Mouse (Mus musculus) embryo, embryonic 9.5 days (tissue): ENCODE data around the gene Zbtb37.

Experiments used
- DNase-seq: peaks from one replicate; pipeline ENCODE4 v3.0.0-alpha.2; 2017; ENCODE audit errors: extremely low spot score

Zbtb37 gene

GRCm38 (mm10) chr1:161034435-161035280, at the start of gene Zbtb37:
Zbtb37 (minus strand) TSS chr1:161034849.
- peak; percentile 100 for DNase-seq

- no peak for DNase-seq
These were observed 42.6 kb upstream of the Zbtb37 start for GRCm38 (mm10) chr1:161077243-161077642.

- no peak for DNase-seq
These were observed 41.6 kb upstream of the Zbtb37 start for GRCm38 (mm10) chr1:161076238-161076637.

GRCm38 (mm10) chr1:161071272-161071620, 36.6 kb upstream of the Zbtb37 start:
- no peak for DNase-seq

- peak; percentile 92 for DNase-seq
These were observed 36.0 kb upstream of the Zbtb37 start, which contains the start of the genes Dars2 and Cenpl for GRCm38 (mm10) chr1:161070352-161071271. Dars2 (minus strand) TSS chr1:161070658. Cenpl (plus strand) TSS chr1:161070713.

GRCm38 (mm10) chr1:161063351-161063750, 28.7 kb upstream of the Zbtb37 start:
- DNase-seq: no peak

GRCm38 (mm10) chr1:161057164-161057563, 22.5 kb upstream of the Zbtb37 start:
- DNase-seq: no peak

GRCm38 (mm10) chr1:161046972-161047371, 12.3 kb upstream of the Zbtb37 start:
- DNase-seq: no peak

GRCm38 (mm10) chr1:161041261-161042020, 6.8 kb upstream of the Zbtb37 start:
- peak; percentile 4 for DNase-seq

GRCm38 (mm10) chr1:161040855-161041254, 6.2 kb upstream of the Zbtb37 start:
- DNase-seq: peak; percentile 57

- no peak for DNase-seq
These were observed 5.7 kb upstream of the Zbtb37 start for GRCm38 (mm10) chr1:161040426-161040770.

GRCm38 (mm10) chr1:161039741-161040425, 5.2 kb upstream of the Zbtb37 start:
- DNase-seq: peak; percentile 87

GRCm38 (mm10) chr1:161038968-161039721, 4.5 kb upstream of the Zbtb37 start:
- DNase-seq: peak; percentile 84

- peak; percentile 29 for DNase-seq
These were observed 3.4 kb upstream of the Zbtb37 start for GRCm38 (mm10) chr1:161038004-161038403.

GRCm38 (mm10) chr1:161037599-161037998, 3.0 kb upstream of the Zbtb37 start:
- peak; percentile 42 for DNase-seq

GRCm38 (mm10) chr1:161037026-161037425, 2.4 kb upstream of the Zbtb37 start:
- DNase-seq: peak; percentile 39

GRCm38 (mm10) chr1:161036411-161036841, 1.8 kb upstream of the Zbtb37 start:
- peak; percentile 62 for DNase-seq

GRCm38 (mm10) chr1:161035786-161036404, 1.2 kb upstream of the Zbtb37 start:
- no peak for DNase-seq

- DNase-seq: no peak
These were observed 684 bp upstream of the Zbtb37 start for GRCm38 (mm10) chr1:161035281-161035785.
